Mouse (Mus musculus) limb, embryonic 11.5 days (tissue): ENCODE measurements around the gene Fut11. TPM values are rescaled to one million over a fixed set of nuclear protein-coding genes. Genes with fewer than 3 reads are reported as not detected.

ENCODE experiments used
- ATAC-seq: fragments of 200-750 bp; cut with Nextera tagmentation; 2 replicates; pipeline ENCODE4 v1.8.0; 2017; ENCODE audit warnings: low read depth; ENCODE audit not compliant: insufficient number of reproducible peaks, low FRiP score, low TSS enrichment
- DNase-seq: peaks from one replicate; pipeline ENCODE4 v3.0.0-alpha.2; 2015; ENCODE audit warnings: low spot score
- H3K27ac ChIP-seq: fragments of 300-500 bp; sonication (generic); replicated peaks from 2 replicates; pipeline ENCODE4 v1.5.1; 2014; ENCODE audit warnings: low read depth, mild to moderate bottlenecking, low read length
- H3K27me3 ChIP-seq: fragments of 300-500 bp; sonication (generic); 2 replicates; pipeline ENCODE4 v1.6.1; 2014; ENCODE audit warnings: mild to moderate bottlenecking, low read length, mixed read lengths; ENCODE audit not compliant: control insufficient read depth, insufficient read depth
- H3K36me3 ChIP-seq: fragments of 300-500 bp; sonication (generic); 2 replicates; pipeline ENCODE4 v1.6.1; 2014; ENCODE audit warnings: mild to moderate bottlenecking, low read length, moderate library complexity, mixed read lengths; ENCODE audit not compliant: control insufficient read depth, insufficient read depth
- H3K4me1 ChIP-seq: fragments of 300-500 bp; sonication (generic); 2 replicates; pipeline ENCODE4 v1.6.1; 2014; ENCODE audit warnings: low read length, mixed read lengths; ENCODE audit not compliant: control insufficient read depth, insufficient read depth
- H3K4me2 ChIP-seq: fragments of 300-500 bp; sonication (generic); 2 replicates; pipeline ENCODE4 v1.6.1; 2014; ENCODE audit warnings: low read depth, mild to moderate bottlenecking, moderate library complexity; ENCODE audit not compliant: severe bottlenecking
- H3K4me3 ChIP-seq: fragments of 300-500 bp; sonication (generic); 2 replicates; pipeline ENCODE4 v1.5.1; 2014; ENCODE audit warnings: low read depth, low read length
- H3K9ac ChIP-seq: fragments of 300-500 bp; sonication (generic); 2 replicates; pipeline ENCODE4 v1.6.1; 2014; ENCODE audit warnings: mild to moderate bottlenecking, low read length
- H3K9me3 ChIP-seq: fragments of 300-500 bp; sonication (generic); 2 replicates; pipeline ENCODE4 v1.6.1; 2016; ENCODE audit warnings: low read length; ENCODE audit not compliant: control insufficient read depth
- WGBS: fragments of 180-500 bp; shearing (Covaris S2); extraction: QIAGEN DNeasy Blood & Tissue Kit; methylation state at CpG from one replicate; pipeline ENCODE4 v1.1.7; 2014; 5-methylcytosine and 5-hydroxymethylcytosine counted together
- polyA plus RNA-seq: library from polyadenylated mRNA; unstranded; fragments of >200 nt; fragmentation: Nextera tagmentation; extraction: Ambion mirVana; gene quantifications from 2 replicates; pipeline ENCODE4 v1.2.1, GENCODE M21; 2014

Gene Fut11
- polyA plus RNA-seq, 1 experiment from 2014 or later, result 18.3 TPM

- Histone ChIP-seq H3K36me3 (peaks cover 28% of the 10 kb centered on the region), H3K4me1 (peaks cover 11% of the 10 kb centered on the region; the same call in 1 of the 2 replicates), H3K4me3 (no peak overlapping the region), H3K9ac (no peak overlapping the region), H3K9me3 (no peaks in the 10 kb centered on the region), H3K4me2 (no peak overlapping the region), H3K27ac (no peak overlapping the region), H3K27me3 (no peaks in the 10 kb centered on the region)
- ATAC-seq (no peak), DNase-seq (no peak)
- WGBS, result 85% methylated on average over 9 of the region's 9 CpGs
Observed at GRCm38 (mm10) chr14:20730853-20731602, 36.3 kb downstream of the Fut11 start.

GRCm38 (mm10) chr14:20733041-20733951, 38.5 kb downstream of the Fut11 start:
- Histone ChIP-seq H3K4me2 (peak overlapping the region; percentile 88), H3K27me3 (no peaks in the 10 kb centered on the region), H3K4me1 (peaks cover 11% of the 10 kb centered on the region; the same call in 1 of the 2 replicates), H3K9ac (peak overlapping the region; percentile 89), H3K9me3 (no peaks in the 10 kb centered on the region), H3K36me3 (peaks cover 23% of the 10 kb centered on the region; the same call in 1 of the 2 replicates), H3K27ac (no peak overlapping the region), H3K4me3 (peak overlapping the region; percentile 90)
- no peak for ATAC-seq
- no peak for DNase-seq
- WGBS, result 50% methylated on average over 12 of the region's 12 CpGs

GRCm38 (mm10) chr14:20733952-20734774, 39.4 kb downstream of the Fut11 start, which contains the start of gene Ndst2:
Ndst2 (minus strand) TSS chr14:20734562.
- H3K27me3 ChIP-seq, result no peaks in the 10 kb centered on the region
- H3K27ac ChIP-seq, result peak within 1 kb of the TSS; percentile 84
- H3K4me1 ChIP-seq, result peaks cover 11% of the 10 kb centered on the region; the same call in 1 of the 2 replicates
- peak within 1 kb of the TSS; percentile 90 for H3K4me3 ChIP-seq
- peaks cover 21% of the 10 kb centered on the region; the same call in 1 of the 2 replicates for H3K36me3 ChIP-seq
- DNase-seq, result peak; percentile 92
- ATAC-seq, result peak; percentile 97
- H3K9ac ChIP-seq, result peak within 1 kb of the TSS; percentile 89
- peak within 1 kb of the TSS; percentile 88 for H3K4me2 ChIP-seq
- WGBS, result under 1% methylated on average over 70 of the region's 81 CpGs
- no peaks in the 10 kb centered on the region for H3K9me3 ChIP-seq

DNA sequence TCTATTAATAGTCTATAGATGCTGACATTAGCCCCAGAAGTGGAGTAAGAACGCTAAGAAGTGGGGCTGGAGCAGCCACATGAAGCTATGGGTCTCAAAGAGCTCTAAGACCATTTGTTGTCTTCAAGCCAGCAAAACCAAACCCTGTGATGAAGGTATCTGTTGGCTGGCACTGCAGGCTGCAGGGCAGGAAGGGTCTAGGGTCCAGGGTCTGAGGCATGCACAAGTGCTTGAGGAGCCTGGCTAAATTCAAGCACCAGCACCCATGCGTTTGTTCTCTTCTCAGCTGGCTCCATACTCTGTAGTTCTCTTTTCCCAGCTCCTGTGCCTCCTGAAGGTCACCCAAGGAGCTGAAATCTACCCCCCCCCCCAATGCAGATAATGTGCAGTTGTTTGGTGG, 40.3 kb downstream of the Fut11 start:
- Histone ChIP-seq H3K4me2 (no peak overlapping the region), H3K4me3 (no peak overlapping the region), H3K4me1 (peaks cover 11% of the 10 kb centered on the region; the same call in 1 of the 2 replicates), H3K36me3 (peaks cover 18% of the 10 kb centered on the region; the same call in 1 of the 2 replicates), H3K27ac (no peak overlapping the region; the same call in 1 of the 2 replicates), H3K27me3 (no peaks in the 10 kb centered on the region), H3K9me3 (no peaks in the 10 kb centered on the region), H3K9ac (no peak overlapping the region)
- WGBS, result 67% methylated on average over 2 of the region's 2 CpGs
- ATAC-seq (no peak), DNase-seq (no peak)

GRCm38 (mm10) chr14:20735892-20736390, 41.2 kb downstream of the Fut11 start:
- no peak for ATAC-seq

GRCm38 (mm10) chr14:20737306-20737705, 42.5 kb downstream of the Fut11 start:
- ATAC-seq, result no peak
- WGBS, result 47% methylated on average over 14 of the region's 14 CpGs
- peaks cover 9% of the 10 kb centered on the region; the same call in 1 of the 2 replicates for H3K4me1 ChIP-seq
- no peak overlapping the region for H3K4me3 ChIP-seq
- H3K9ac ChIP-seq, result no peak overlapping the region; the same call in 1 of the 2 replicates
- no peaks in the 10 kb centered on the region for H3K27me3 ChIP-seq
- peak; percentile 65 for DNase-seq
- no peaks in the 10 kb centered on the region for H3K9me3 ChIP-seq
- H3K27ac ChIP-seq, result no peak overlapping the region
- no peak overlapping the region for H3K4me2 ChIP-seq
- peaks cover 15% of the 10 kb centered on the region; the same call in 1 of the 2 replicates for H3K36me3 ChIP-seq

More at GRCm38 (mm10) chr14:20735892-20736390, 41.2 kb downstream of the Fut11 start:
- Histone ChIP-seq H3K27me3 (no peaks in the 10 kb centered on the region), H3K4me2 (no peak overlapping the region), H3K9ac (no peak overlapping the region), H3K9me3 (no peaks in the 10 kb centered on the region), H3K27ac (no peak overlapping the region), H3K4me3 (no peak overlapping the region), H3K36me3 (peaks cover 18% of the 10 kb centered on the region; the same call in 1 of the 2 replicates), H3K4me1 (peaks cover 11% of the 10 kb centered on the region; the same call in 1 of the 2 replicates)
- 87% methylated on average over 13 of the region's 13 CpGs for WGBS
- DNase-seq, result no peak

DNA sequence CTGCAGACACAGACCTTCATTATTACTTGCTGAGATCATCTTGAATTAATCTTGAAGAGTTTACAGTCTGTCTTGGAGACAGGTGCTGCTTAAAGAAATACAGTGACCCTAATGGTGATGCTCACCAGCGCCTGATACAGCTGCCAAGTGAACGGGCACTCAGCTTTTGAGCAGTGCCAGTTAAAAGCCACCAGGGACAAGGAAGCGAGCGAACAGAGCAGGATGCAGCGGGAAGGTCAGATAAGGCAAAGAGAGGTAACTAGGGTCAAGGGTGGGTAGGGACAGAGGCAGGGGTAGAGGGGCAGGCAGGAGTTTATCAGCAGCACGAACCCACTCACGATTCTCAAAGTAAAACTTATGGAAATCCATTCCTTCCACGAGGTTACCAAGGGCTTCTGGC, 43.7 kb downstream of the Fut11 start:
- H3K4me2 ChIP-seq, result no peak overlapping the region
- no peak overlapping the region for H3K9ac ChIP-seq
- 86% methylated on average over 8 of the region's 8 CpGs for WGBS
- no peak for DNase-seq
- no peak for ATAC-seq
- peaks cover 14% of the 10 kb centered on the region for H3K36me3 ChIP-seq
- 0 out of 2 replicates have a peak, but pooled peaks cover 3% of the 10 kb centered on the region for H3K4me1 ChIP-seq
- H3K9me3 ChIP-seq, result no peaks in the 10 kb centered on the region
- H3K27ac ChIP-seq, result no peak overlapping the region
- no peak overlapping the region for H3K4me3 ChIP-seq
- no peaks in the 10 kb centered on the region for H3K27me3 ChIP-seq
